Mouse (Mus musculus): ENCODE results near the gene Gipc3. TPM values are rescaled to one million over a fixed set of nuclear protein-coding genes. Genes with fewer than 3 reads are reported as not detected.

The Gipc3 gene
- polyA plus RNA-seq, 1 experiment = 0.16 TPM

DNA sequence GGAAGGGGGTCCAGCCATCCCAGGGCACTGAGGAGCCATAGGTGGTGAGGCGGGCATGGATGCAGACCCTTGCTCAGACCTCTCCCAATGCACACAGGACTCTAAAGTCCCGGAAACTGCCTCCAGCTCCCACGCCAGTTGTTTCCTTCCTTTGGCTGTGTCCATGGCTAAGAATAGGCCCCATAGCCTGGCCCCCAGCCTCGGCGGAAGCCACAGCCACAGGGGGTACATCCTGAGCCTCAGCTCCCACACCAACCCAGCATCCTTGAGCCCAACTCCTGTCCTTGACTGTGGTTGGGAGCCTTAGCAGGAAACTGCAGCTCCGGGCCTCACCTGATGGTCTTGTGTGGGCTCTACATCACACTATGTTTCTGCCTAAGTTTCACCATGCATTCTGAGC lies 16.2 kb downstream of the Gipc3 start:
- DNase-seq (ENCODE audit: low read depth) = no peak
- TF ChIP-seq CTCF (IDR thresholded peaks at IDR 0.05; ENCODE audit: borderline replicate concordance, extremely low read depth, insufficient read depth, insufficient read length) (no peak), POLR2A (IDR thresholded peaks at IDR 0.05; ENCODE audit: borderline replicate concordance, extremely low read depth, insufficient read depth, insufficient read length, poor library complexity, severe bottlenecking) (no peak)

DNA sequence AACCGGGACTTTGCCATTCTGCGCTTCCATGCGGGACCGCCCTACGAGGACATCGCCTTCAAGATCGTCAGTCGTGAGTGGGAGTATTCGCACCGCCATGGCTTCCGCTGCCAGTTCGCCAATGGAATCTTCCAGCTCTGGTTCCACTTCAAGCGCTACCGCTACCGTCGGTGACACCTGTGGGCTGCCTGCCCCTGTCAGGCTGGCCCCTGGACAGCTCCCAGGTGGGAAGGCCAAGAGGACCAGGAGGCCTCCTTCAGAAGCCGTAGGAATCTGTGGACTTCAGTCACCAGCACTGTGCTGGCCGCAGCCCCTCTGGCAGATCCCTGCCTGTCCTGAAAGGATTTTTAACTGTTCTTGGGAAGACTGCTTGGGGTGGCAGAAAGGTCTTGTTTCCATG lies 17.3 kb downstream of the Gipc3 start:
- no peak for DNase-seq (ENCODE audit: low read depth)
- TF ChIP-seq POLR2A (IDR thresholded peaks at IDR 0.05; ENCODE audit: borderline replicate concordance, extremely low read depth, insufficient read depth, insufficient read length, poor library complexity, severe bottlenecking) (no peak), CTCF (IDR thresholded peaks at IDR 0.05; ENCODE audit: borderline replicate concordance, extremely low read depth, insufficient read depth, insufficient read length) (no peak)

DNA sequence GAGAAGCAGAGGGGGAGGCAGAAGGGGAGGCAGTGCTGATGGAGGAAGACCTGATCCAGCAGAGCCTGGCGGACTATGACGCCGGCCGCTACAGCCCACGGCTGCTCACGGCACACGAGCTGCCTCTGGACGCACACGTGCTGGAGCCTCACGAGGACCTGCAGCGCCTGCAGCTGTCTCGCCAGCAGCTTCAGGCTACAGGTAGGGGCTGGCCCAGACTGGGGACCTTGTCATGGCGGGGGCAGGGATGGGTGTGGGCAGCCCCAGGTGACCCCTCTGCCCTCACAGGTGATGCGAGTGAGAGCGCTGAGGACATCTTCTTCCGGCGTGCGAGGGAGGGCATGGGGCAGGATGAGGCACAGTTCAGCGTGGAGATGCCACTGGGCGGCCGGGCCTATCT lies 17.9 kb downstream of the Gipc3 start:
- TF ChIP-seq POLR2A (IDR thresholded peaks at IDR 0.05; ENCODE audit: borderline replicate concordance, extremely low read depth, insufficient read depth, insufficient read length, poor library complexity, severe bottlenecking) = no peak
- TF ChIP-seq CTCF (IDR thresholded peaks at IDR 0.05; ENCODE audit: borderline replicate concordance, extremely low read depth, insufficient read depth, insufficient read length) = no peak
- no peak for DNase-seq (ENCODE audit: low read depth)

DNA sequence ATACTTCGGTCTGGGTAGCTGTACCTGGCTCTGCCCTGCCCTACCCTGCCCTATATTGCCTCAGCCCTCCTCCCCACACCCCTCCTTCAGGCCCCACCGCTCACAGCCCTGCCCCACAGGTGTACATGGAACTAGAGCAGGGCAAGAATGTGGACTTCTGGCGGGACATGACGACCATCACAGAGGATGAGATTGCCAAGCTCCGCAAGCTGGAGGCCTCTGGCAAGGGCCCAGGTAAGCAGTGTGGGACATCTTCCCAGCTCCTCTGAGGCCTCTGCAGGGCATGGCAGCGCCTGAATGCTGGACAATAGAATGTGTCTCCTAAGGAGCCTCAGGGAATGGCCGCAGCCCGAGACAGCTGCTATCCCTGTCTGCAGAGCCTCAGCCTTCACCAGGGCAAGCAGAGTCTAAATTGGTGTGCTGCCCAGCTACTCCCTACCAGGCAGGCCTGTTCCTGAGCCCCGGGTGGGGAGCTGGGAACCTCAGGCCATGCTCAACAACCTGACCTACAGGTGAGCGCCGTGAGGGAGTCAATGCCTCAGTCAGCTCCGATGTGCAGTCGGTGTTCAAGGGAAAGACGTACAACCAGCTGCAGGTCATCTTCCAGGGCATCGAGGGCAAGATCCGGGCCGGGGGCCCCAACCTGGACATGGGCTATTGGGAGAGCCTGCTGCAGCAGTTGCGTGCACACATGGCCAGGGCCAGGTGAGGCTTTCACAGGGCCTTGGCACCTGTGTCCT lies 19.1 kb downstream of the Gipc3 start:
- TF ChIP-seq CTCF (IDR thresholded peaks at IDR 0.05; ENCODE audit: borderline replicate concordance, extremely low read depth, insufficient read depth, insufficient read length) = no peak
- no peak for TF ChIP-seq POLR2A (IDR thresholded peaks at IDR 0.05; ENCODE audit: borderline replicate concordance, extremely low read depth, insufficient read depth, insufficient read length, poor library complexity, severe bottlenecking)

DNA sequence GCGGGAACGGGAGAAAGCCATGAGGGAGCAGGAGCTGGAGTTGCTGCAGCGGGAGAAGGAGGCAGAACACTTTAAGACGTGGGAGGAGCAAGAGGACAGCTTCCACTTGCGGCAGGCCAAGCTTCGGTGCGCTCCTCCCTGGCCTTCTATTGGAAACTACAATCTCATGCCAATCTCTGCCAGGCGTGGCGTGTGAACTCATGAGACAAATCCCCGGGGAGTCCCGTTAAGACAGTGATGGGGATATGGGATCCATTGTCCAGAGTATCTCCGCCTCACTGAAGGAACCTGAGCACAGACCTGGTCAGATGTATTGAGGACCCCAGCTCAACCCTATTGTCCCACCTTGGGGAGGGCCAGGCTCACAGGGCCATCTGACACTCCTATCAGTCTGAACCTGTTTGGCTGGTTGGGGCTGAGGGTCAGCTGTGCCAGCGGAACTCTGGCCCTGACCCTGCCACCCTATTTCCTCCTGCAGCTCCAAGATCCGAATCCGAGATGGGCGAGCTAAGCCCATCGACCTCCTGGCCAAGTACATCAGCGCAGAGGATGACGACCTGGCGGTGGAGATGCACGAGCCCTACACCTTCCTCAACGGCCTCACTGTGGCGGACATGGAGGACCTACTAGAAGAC lies 19.8 kb downstream of the Gipc3 start:
- no peak for TF ChIP-seq POLR2A (IDR thresholded peaks at IDR 0.05; ENCODE audit: borderline replicate concordance, extremely low read depth, insufficient read depth, insufficient read length, poor library complexity, severe bottlenecking)
- no peak for DNase-seq (ENCODE audit: low read depth)

More for the DNA sequence above, 19.1 kb downstream of the Gipc3 start:
- DNase-seq (ENCODE audit: low read depth) = no peak

DNA sequence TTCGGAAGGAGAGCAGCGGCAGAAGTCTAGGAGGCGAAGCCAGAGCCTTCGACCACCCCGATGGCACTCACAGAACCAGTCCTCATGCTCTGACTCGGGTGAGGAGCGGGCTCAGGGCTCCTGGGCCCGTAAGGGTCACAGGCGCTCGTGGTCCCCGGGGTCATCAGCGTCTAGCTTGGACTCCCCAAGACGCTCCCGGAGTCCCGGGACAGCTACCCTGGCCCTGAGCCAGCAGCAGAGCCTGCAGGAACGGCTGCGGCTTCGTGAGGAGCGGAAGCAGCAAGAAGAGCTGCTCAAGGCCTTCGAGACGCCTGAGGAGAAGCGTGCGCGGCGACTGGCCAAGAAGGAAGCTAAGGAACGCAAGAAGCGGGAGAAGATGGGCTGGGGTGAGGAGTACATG lies 20.6 kb downstream of the Gipc3 start:
- no peak for DNase-seq (ENCODE audit: low read depth)
- TF ChIP-seq POLR2A (IDR thresholded peaks at IDR 0.05; ENCODE audit: borderline replicate concordance, extremely low read depth, insufficient read depth, insufficient read length, poor library complexity, severe bottlenecking) (no peak), CTCF (IDR thresholded peaks at IDR 0.05; ENCODE audit: borderline replicate concordance, extremely low read depth, insufficient read depth, insufficient read length) (no peak)

DNA sequence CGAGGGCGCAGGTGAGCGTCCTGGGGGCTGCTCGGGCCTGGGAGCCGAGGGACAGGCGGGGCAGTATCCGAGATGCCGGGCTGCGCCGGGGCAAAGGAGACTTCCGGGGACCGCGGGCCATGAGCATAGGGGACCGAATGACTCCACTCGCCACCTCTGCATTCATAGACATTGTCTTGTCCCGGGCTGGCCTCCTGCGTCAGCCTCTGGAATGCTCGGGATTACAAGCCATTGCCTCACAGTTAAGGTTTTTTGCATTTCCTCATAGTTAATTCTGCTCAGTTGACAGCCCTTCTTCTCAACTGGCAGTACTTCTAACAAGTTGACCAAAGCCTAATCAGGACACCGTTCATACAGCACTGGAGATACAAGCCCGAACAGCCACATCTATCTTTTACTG lies 21.6 kb downstream of the Gipc3 start:
- TF ChIP-seq CTCF (IDR thresholded peaks at IDR 0.05; ENCODE audit: borderline replicate concordance, extremely low read depth, insufficient read depth, insufficient read length) (no peak), POLR2A (IDR thresholded peaks at IDR 0.05; ENCODE audit: borderline replicate concordance, extremely low read depth, insufficient read depth, insufficient read length, poor library complexity, severe bottlenecking) (no peak)
- DNase-seq (ENCODE audit: low read depth) = no peak

DNA sequence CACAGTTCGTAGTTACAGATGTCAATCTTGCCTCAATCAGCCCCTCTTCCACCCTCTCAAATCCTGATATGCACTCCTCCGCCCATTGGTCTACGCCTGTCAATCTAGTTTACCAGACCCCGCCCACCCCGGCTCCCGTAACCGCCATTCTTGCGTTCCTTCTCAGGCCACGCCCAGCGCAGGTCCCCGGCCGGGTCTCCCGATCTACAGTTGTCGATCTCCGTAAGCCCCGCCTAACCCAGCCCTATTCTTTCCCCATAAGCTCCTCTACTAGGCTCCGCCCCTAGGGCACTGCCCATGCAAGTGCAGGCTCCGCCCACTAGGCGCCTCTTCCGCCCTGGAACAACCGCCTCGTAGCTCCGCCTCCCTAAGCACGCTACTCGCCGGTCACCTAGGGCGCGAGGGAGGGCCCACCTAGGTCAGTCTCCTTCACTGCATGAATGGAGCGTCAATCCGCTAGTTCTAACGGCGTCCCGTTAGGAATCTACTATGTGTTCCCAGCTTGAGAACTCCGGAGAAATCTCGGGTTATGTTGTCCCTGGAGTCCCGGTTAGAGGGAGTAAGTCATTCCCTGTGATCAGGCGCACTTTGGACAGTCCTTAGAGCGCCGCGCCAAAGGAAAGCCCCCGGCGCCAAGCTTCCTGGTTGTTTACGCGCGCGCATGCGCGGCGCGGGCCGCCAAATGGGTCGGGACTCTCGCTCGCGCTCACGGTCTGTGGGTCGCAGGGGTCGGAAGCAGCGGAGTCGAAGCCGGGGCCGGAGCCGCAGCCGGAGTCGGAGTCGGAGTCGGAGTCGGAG lies 22.3 kb downstream of the Gipc3 start, which contains the start of gene Cactin:
Cactin (plus strand) TSS at position 554 of the 798 bp plus-strand sequence.
- TF ChIP-seq CTCF (IDR thresholded peaks at IDR 0.05; ENCODE audit: borderline replicate concordance, extremely low read depth, insufficient read depth, insufficient read length) = peak; percentile 16; the same call in 1 of the 2 replicates
- TF ChIP-seq POLR2A (IDR thresholded peaks at IDR 0.05; ENCODE audit: borderline replicate concordance, extremely low read depth, insufficient read depth, insufficient read length, poor library complexity, severe bottlenecking) = peak; percentile 76
- peak; percentile 100 for DNase-seq (ENCODE audit: low read depth)

DNA sequence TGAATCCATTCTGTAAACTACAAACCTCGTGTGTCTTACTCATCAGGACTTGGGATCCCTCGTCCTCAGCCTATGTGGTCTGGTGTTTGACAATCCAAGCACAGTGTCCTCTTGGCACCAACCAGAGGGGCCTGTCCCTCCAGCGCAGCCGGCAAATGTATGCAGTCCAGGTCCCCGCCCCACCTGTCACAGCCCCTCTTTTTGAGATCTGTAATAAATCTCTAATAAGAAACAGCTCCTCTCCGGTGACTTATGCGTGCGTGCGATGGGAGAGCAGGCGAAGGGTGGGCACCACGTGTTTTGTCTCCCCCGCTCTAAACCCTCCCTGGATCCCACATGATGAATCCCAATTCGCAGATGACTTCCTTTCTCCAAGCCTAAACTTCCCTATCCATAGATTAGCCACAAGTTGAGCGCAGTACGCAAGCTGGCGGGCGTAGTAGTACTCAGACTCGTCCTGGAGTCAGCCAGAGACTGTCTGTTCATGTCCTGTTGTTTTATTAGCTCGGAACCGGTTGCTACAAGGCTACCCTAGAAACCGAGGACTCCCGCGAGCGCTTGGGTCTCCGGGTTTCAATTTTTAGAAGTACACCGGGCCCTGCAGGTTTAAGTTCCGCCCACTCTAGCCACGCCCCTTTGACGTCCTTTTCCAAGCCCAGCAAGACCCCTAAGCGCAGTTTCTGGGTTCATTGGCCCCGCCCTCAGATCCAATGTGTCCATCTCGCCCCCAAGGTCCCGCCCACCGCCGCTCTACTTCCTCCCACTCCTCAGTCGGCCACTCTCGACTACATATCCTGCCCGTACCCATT lies 23.1 kb downstream of the Gipc3 start:
- no peak for DNase-seq (ENCODE audit: low read depth)
- TF ChIP-seq POLR2A (IDR thresholded peaks at IDR 0.05; ENCODE audit: borderline replicate concordance, extremely low read depth, insufficient read depth, insufficient read length, poor library complexity, severe bottlenecking) (no peak), CTCF (IDR thresholded peaks at IDR 0.05; ENCODE audit: borderline replicate concordance, extremely low read depth, insufficient read depth, insufficient read length) (no peak)

DNA sequence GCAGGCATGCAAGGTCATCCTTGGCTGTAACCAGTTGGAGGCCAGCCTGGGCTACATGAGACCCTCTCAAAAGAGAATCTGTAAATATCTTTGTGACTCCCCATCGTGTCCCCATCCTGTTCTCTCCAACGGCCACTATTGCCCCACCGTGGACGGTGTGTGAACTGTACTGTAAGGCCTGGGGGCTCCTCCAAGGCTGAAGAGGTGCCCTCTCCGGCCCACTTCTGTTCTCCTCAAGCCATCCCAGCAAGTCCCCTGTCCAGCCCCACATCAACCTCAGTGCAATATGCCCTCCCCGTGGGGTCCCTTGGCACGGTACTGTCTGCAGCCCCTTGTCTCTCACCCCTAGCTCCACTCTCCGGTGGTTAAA lies 23.8 kb downstream of the Gipc3 start:
- DNase-seq (ENCODE audit: low read depth) = peak; percentile 15
- TF ChIP-seq CTCF (IDR thresholded peaks at IDR 0.05; ENCODE audit: borderline replicate concordance, extremely low read depth, insufficient read depth, insufficient read length) (peak; percentile 17; the same call in 1 of the 2 replicates), POLR2A (IDR thresholded peaks at IDR 0.05; ENCODE audit: borderline replicate concordance, extremely low read depth, insufficient read depth, insufficient read length, poor library complexity, severe bottlenecking) (no peak)
